Mouse (Mus musculus): ENCODE data around the gene Cyp26a1.

The Cyp26a1 gene

DNA sequence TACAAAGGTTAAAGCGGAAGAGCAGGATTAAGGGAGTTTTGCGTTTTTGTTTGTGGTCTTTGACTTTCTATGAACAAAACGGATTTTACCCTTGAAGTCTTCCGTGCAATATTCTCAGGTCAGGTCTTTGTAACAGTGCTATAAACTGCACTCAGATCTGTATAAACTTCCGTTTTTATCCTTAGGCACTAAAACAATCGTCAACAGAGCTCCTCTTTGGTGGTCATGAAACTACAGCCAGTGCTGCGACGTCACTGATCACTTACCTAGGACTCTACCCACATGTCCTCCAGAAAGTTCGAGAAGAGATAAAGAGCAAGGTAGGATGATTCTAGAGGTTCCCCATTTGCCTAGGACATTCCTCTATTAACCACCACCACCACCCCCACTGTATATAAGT is 2.1 kb downstream of the Cyp26a1 start:
- DNase-seq: no peak

DNA sequence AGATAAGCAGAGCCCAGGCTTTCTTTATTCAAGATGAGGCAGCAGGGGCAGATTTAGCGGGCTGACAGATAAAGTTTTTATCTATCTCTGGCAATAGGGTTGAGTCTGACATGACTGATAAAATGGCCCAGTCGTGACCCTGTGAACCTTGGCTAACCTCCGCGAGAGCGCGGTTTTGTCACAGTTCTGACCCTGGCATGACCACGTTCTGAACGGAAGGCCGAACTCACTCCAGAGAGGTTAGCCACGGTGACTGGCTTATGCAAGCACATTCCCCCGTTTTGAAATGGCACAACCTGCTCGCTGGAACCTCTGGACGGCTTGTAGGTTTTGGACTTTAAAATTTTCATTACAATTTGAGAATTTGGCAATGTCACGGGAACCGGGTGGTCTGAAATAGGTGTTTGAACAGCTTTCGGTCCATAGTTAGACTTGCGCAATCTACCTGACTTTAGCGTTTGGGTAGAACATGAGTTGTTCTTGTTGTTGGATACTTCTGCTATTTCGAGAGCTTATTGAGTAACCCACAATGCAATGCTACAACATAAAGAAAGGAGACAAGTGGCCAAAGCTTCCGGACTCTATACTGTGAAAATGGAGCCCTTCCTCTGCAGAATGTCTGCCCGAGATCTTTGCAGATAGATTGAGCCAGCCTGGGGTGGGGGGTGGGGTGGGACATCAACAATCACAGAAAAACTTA is 4.9 kb downstream of the Cyp26a1 start:
- DNase-seq: no peak

DNA sequence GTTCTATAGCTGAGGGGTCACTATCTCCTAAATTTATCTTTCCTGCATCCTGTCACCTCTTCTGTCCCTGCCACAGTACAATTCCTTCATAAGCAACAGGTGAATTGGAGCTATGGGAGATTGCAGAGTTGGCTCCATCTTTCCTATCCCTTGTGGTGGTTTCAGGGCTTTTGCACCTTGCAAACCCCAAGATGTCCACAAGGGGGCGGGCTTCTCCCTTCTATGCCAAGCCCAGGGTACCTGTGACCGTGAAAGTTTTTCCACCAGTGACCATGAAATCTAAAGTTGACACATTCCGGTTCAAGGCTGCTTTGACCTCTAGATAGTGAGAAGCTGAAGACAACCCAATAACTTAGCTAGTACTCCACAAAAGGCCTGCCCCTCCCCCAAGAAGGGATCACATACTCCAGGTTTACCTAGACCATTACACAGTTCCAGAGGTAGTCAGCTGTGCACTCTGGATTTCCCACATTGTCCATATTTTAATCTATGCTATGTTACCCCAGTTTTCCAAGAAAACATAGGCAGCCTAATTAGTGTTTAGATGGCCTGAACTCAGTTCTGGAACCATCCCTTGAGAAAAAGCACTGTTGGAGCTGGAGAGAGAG is 6.4 kb downstream of the Cyp26a1 start:
- peak; percentile 61 to 73 for DNase-seq

DNA sequence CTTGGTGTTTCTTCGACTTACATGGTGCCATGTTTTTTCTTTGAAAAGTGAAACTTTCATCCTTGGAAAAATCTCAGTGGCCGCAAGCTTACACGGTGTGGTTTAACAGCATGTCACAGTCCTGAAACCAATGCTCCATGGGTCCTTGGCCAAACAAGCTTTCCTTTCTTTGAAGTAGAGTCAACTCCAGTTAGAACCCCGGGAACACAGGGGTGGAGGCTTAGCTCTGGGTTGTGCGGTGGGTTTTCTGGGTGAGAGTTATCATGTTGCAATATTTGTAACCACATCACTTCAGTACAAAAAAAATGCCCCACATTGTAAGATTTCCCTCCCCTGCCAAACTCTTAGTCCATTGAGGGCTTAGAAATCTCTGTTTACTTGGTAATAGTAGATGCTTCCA is 8.1 kb downstream of the Cyp26a1 start:
- DNase-seq: no peak

DNA sequence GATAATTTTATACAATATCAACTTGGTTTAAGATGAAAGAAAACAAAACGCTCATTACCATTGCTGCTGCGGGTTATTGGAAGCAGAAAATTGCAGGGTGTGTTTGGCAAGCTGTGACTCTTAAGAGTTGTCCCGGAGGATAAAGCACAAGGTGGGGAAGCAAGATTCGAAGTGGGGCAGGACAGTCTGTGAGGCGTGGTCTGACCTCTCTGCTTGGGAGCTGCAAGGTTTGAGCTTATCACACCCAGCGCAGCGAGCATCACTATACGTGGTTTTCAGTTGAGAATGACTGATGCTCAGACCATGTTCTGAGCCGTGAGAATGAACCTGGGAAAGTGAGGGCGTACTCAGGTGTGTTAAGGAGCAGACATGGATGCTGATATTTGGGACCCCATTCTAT is 17.1 kb downstream of the Cyp26a1 start:
- DNase-seq: no peak

DNA sequence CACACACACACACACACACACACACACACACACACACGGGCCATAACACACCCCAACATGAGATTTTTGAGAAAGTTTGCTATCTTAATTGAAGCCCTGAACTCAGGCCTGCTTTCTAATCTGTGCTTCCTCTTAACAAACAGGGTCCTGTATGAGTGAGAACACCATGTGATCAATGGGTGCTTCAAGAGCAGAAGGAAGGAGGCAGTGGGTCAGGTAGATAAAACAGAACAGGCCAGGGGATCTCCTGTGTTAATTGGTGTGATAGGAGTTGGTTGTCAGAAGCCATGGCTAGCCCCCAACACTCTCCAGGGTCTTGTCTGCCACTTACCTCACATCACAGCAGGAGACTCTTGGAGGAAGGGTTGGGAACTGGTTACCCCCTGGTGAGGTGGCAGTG is 18.4 kb downstream of the Cyp26a1 start:
- no peak for DNase-seq

DNA sequence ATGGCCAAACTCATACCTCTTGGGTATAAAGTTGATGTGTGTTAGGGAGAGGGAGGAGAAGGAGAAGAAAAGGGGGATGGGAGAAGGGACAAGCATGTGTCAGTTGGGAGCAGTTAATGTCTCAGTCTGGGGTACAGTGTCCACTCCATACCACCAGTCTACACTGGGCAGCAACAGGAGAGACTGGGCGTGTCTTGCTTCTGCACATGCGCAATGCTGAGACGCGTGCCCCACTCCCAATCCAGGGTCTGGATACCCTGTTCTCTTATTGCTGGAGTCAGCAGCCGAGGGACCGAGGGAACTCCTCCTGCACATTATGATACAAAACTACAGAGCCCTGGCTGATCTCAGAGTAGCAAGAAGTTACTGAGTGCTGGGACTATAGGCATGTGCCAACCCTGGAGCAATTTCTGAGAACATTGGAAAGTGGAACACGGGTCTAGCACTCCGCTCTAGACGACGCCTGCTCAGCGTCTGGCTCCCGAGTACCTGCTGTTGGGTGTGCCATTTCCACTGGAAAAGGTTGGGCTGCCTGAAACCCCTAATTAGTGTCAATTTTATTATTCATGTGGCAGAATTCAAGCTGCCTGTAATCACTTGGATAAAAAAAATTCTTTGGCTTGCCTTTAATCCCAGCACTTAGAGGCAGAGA is 19.1 kb downstream of the Cyp26a1 start:
- no peak for DNase-seq

DNA sequence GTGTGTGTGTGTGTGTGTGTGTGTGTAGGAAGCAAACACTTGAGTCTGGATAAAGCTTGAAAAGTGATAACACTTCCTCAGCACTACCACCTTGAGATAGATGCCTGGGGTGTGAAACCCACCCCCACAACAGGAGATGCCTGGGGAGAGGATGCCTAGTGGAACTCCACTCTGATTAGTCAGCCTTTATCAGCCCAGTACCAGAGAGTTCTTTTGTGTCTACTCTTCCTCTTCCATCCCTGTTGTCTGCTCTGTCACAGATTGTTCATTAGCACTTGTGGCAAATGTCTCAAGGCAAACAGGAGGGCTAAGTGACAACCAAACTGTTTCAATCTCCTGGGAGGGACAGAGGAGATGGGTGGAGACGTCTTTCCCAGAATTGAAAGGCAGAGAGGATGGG is 21.6 kb downstream of the Cyp26a1 start:
- no peak for DNase-seq

DNA sequence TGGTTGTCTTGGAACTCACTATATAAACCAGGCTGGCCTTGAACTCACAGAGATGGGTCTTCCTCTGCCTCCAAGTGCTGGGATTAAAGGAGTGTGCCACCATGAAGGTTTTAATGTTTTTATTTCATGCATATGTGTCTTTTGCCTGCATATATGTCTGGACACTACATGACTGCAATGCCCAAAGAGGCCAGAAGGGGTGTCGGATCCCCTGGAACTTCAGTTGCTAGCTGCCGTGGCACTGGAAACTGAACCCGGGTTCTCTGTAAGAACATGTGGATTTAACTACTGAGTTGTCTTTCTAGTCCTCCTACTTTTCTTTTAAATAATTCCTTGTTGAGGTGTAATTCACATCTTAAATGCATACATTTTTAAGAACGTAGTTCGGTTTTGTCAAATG is 27.0 kb downstream of the Cyp26a1 start:
- no peak for DNase-seq

DNA sequence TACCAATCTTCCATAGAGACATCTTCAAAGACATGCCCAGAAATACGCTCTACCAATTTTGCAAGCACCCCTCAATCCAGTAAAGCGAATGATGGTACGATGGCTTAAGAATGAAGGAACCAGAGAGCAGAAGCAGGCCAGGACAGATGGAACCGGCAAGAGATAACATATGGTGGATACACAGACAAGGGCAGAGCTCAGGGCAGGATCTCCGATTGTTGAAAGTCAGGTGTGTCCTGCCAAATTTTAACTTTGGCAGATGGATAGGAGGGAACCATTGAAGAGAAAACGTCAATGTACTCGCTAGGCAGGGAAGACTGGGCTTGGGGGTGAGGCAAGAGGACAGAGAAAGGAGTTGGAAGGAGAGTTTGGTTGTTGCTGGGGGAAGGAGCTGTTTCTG is 29.0 kb downstream of the Cyp26a1 start:
- DNase-seq: peak in 1 of 2 experiments; percentile 9

DNA sequence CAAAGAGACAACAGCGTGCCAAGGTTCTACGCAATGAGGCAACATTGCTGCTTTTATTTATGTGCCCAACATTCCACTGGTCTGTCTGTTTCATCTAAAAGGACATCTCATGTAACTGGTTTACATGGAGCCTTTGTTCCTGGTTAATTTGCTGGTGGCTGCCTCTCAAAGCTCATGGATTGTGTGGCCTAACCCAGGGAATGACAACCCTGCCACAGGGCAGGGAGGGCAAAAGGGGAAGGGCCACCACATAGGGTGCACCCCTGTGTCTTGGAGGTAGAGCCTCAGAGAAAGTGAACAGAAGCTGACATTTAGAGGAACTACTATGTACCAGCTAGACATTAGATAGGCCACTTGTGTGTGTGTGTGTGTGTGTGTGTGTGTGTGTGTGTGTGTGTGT is 29.8 kb downstream of the Cyp26a1 start:
- no peak for DNase-seq

DNA sequence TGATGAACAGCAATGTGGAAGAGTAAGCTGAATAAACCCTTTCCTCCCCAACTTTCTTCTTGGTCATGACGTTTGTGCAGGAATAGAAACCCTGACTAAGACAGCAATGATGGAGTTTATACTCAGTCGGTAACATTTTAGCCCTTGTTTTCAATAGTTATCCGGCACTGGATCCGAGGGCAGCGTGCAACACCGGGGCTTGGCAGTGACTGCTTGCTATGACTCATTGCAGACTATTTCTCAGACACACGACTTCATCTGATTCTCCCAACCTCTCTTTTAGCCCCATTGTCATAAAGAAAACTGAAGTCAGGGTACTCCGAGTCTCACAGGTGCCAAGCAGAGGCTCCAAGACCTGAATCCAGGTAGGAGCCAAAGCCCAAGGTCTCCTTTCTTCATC is 37.8 kb downstream of the Cyp26a1 start:
- no peak for DNase-seq

DNA sequence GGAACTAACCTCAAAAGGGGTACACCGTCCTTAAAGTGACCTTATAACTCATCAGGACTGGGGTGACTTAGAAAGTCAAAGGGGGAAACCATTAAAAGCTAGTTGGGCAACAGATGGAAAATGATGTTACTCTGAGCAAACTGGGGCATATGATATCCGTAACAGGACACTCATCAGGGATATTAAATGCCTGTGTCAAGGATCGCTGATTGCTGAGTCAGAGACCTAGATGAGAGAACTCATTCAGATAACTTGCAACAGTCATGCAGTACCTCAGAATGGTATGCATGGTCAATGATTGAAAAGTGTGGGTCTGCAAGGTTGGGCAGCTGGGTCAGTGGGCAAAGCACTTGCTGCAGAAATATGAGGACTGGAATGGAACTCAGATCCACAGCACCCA is 41.0 kb downstream of the Cyp26a1 start:
- DNase-seq: no peak

DNA sequence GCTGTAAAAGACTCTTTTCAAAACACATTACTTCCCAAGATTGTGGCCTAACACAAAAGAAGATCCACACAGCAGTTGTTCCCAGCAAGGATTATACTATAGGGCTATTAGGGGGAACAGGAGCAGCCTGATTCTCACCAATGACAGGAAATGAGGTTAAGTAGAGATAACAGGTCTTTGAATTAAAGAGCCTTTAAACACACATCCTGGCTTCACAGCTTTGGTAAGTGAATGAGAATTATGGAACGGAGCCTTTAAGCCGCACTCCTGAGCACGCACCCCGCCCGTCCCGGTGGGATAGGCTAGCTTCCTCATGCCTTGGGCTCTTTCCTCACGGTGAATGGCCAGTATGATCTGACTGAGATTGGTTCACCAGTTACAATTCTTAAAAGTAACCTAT is 42.4 kb downstream of the Cyp26a1 start:
- no peak for DNase-seq
